Mouse (Mus musculus) testis, adult 2 months (tissue): ENCODE measurements around the gene Gdf15.

ENCODE experiments used
- CTCF ChIP-seq: fragments of 200-500 bp; IDR thresholded peaks from 2 replicates; pipeline ENCODE4 v1.5.1; 2012; ENCODE audit warnings: low read depth, mild to moderate bottlenecking, inconsistent platforms, low read length, moderate library complexity; ENCODE audit not compliant: control insufficient read depth, insufficient read depth, insufficient replicate concordance
- POLR2A ChIP-seq: fragments of 200-500 bp; IDR thresholded peaks from 2 replicates; pipeline ENCODE4 v1.6.1; 2012; ENCODE audit warnings: low read depth, mild to moderate bottlenecking, inconsistent platforms, low read length, moderate library complexity; ENCODE audit not compliant: control insufficient read depth

DNA sequence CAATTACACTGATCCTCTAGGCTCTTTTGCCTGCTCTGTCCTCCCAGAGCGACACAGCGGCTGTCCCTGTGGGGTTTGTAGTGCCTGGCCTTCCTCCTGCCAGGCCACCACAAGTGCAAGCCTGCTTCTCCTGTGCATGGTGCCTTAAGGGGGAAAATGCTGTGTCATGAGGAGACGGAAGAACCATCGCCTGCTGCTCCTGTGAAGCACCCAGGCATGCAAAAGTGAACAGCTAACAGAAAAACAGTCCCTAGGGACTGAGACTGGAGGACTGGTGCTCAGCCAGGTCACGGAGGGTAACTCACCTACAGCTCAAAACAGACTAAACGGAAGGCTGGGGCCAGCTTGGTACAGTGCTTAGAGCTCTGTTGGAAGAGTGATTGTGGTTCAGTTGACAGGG, 3.3 kb upstream of the Gdf15 start:
- TF ChIP-seq CTCF (no peak), POLR2A (no peak)
